Mouse (Mus musculus) liver, adult 2 months (tissue): ENCODE data around the gene St14.

Experiments
- CTCF ChIP-seq: fragments of 200-500 bp; IDR thresholded peaks from 2 replicates; pipeline ENCODE4 v1.5.1; 2011; ENCODE audit warnings: low read depth, low read length, control low read depth
- POLR2A ChIP-seq: fragments of 200-500 bp; IDR thresholded peaks from 2 replicates; pipeline ENCODE4 v1.6.1; 2011; ENCODE audit warnings: low read length, control low read depth; ENCODE audit not compliant: insufficient read depth; ENCODE audit errors: extremely low read depth

DNA sequence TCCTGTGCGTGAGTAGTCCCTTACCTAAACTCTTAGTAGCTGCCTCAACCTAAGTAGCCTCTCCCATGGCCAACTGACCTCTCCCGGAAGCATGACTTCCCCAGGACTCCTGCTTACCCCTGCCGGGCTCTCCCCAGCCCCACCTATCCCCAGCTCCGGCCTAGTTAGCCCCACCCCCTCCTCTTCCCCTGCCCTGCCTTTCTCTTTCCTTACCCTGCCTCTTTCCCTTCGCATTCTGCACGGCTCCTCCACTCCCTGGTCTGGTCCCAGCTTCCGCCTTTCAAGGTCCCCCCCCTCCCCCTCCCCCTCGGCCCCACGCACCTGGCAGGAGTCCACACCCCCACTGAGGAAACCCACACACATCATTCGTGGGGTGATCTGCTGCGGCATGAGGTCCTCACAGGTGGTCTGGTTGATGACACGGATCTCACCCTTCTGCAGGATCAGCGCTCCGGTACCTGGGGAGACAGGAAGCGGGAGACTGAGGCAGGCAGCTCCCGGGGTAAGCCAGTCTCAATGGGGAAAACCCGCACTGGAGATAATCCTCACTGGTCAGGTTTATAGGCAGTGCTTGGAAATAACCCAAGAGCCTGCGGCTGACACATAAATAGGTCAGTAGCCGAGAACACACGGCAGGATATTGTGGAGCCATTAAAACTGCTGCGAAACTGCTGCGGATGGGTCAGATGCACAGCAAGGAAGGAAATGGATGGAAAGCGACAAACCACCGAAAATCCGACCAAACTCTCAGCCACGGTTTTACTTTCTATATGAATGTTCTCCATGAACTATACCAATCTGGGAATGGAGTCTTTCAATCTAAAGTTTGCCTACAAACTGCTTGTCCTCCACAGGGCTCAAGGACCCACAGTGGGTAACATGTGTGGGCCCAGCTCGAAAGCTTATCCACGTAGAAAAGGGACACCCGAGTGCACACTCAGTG lies 41.3 kb downstream of the St14 start:
- no peak for TF ChIP-seq POLR2A
- no peak for TF ChIP-seq CTCF
